Mouse (Mus musculus) lung, adult 18-20 months (tissue): Measurements from ENCODE around the gene Gon4l.

ENCODE experiments used
- DNase-seq, 2 experiments: peaks; one replicate each; pipeline ENCODE4 v3.0.0; 2022; ENCODE audit warnings: mixed read lengths in 2 of 2

The Gon4l gene

GRCm38 (mm10) chr3:88913511-88914383, 78.7 kb downstream of the Gon4l start, which contains the start of gene Msto1:
TSS of gene Msto1 (minus strand) at chr3:88913999.
- DNase-seq: peak; percentile 95 to 96

GRCm38 (mm10) chr3:88914384-88914810, 79.4 kb downstream of the Gon4l start:
- DNase-seq: no peak

GRCm38 (mm10) chr3:88918981-88919380, 84.0 kb downstream of the Gon4l start:
- no peak for DNase-seq

GRCm38 (mm10) chr3:88921411-88921810, 86.4 kb downstream of the Gon4l start:
- no peak for DNase-seq

- no peak for DNase-seq
Measured at GRCm38 (mm10) chr3:88923989-88924591, 89.1 kb downstream of the Gon4l start.

- DNase-seq: no peak
Measured at GRCm38 (mm10) chr3:88925651-88926050, 90.6 kb downstream of the Gon4l start.

GRCm38 (mm10) chr3:88929501-88929900, 94.5 kb downstream of the Gon4l start:
- DNase-seq: no peak

DNA sequence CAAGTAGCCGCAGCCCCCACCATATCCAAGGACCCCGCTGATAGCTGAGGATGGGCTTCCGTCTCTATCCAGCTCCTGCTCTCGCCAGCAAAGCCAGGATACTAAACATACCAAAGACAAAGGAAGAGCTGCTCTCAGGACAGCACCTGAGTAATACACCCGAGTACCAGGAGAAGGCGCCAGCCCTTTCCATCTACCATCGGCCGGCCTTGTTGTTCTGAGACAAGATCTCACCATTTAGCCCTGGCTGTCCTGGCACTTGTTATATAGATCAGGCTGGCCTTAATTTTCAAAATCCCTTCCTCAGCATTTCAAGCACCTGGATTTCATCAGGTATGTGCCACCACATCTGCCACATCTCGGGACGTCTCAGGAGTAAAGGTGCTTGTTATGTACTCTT, 104.0 kb downstream of the Gon4l start:
- DNase-seq: no peak

DNA sequence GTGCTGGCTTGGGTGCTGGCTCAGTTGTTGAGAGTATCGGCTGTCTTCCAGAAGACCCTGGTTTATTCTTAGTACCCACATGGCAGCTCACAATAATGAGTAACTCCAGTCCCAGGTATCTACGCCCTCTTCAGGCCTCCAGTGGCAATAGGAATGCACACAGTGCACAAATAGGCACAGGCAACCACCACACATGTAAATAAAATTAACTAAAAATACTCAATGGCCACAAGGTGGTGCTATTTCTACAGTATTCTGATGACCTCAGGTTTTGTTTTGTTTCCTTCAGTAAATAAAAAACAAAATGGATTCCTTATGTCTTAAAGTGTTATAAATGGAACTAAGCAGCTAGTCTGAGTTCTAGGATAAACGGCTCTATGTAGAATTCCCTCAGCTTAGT, 104.7 kb downstream of the Gon4l start:
- no peak for DNase-seq

DNA sequence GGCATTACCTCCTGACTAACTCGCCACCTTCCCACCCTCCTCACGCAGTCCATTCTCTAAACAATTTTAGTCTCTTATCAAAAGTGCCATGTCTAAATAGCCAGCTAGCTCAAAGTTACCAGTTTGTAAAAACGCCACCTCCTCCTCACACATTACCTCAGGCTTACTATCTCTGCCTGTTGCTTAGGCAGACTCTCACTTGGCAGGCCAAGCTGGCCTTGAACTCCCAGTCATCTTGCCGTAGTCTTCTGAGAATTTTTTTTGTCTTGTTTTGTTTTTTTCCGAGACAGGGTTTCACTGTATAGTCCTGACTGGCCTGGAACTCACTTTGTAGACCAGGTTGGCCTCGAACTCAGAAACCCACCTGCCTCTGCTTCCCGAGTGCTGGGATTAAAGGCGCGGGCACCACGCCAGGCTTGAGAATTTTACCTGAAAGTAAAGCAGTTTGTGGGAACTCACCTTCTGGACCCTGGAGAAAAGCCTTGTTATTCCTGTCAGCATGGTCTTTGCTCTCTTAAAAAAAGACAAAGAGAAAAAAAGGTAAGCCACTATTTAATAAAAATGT, 107.4 kb downstream of the Gon4l start:
- DNase-seq: no peak

DNA sequence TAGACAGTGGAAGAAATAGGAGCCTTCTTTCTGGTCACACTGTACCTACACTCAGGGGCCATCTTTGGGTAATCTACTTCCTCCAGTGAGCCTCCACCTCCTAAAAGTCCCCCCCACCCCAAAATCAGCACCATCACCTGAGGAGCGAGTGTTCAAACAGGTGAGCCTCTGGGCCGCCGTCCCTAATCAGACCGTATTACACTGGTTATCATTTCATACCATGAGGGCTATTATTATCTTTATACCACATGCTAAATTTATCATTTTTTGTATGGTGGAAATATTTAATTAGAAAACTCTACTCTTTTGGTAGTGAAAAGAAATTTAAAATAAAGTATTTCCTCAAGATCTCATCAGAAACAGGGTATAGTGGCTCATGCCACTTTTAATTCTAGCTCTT, 109.1 kb downstream of the Gon4l start:
- no peak for DNase-seq

DNA sequence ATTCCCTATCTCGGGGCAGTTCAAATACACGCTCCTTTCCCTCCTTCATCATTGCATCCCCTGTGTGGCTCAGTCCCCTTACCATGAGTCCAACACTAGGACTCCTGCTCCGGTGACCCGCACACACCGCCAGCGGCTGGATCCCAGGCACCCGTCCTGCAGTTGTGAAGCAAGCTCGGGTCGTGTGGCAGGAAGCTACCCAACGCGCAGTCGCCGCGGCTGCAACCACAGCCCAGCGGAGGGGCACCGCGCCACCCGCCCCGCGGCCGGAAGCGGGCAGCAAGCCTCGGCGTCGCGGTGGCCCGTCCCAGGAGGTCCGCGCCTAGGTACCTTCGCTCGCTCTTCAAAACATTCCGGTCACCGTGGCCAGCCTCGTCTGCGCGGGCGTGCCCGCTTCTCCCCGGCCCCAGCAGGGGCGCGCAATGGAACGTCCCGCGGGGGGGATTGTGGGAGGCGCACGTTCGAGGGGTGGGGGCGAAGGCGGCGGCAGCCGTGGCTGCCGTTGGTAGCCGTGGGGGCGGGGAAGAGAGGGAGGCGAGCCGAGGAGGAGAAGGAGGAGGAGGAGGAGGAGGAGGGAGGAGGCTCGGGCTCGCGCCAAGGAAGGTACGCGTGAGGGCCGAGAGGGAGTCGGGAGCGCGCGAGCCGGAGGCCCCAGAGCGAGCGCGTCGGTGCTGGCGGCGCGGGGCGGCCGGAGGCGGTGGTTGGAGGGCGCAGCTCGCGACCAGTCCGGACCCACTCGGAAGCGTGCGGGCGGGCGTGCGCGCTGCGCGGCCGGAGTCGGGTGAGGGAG, 115.0 kb downstream of the Gon4l start:
- peak; percentile 93 to 94 for DNase-seq

DNA sequence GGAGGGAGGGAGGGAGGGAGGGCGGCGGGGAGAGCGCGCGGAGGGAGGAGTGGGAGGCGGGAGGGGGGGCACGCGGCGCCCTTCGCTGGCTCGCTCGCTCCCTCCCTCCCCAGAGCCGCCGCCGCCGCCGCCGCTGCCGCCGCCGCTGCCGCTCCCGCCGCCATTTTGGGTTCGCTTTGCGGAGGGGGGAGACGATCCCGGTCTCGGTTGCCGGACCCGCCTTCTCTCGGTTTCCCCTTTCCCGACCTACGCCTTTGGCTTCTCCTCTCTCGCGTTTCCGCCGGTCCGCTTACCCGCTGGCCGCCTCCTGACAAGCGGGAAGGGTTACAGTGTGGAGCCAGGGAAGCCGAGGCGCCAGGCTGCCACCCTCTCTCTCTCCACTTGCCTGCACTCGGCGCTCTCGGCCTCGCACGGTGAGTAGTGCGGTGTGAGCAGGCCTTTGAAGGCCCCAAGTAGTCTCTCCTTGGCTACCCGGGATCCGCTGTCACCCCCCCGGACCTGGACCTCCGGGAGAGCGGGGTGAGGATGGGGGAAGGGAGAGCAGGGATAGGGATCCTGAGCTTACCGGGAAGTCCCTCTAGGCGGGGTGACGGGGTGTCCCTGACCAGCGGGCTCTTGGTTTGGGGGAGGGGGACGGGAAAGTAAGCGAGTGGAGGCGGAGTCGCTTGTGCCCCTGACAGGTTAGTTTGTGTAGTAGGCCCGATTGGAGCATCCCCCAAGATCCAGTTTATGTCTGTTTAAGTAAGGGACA, 115.7 kb downstream of the Gon4l start, which contains the start of the genes Ash1l and Dap3:
Gene Ash1l, plus strand, starts transcription at position 47 of the 751 bp plus-strand sequence.
Gene Dap3, minus strand, starts transcription at position 606 of the 751 bp plus-strand sequence.
- peak; percentile 74 to 81 for DNase-seq

DNA sequence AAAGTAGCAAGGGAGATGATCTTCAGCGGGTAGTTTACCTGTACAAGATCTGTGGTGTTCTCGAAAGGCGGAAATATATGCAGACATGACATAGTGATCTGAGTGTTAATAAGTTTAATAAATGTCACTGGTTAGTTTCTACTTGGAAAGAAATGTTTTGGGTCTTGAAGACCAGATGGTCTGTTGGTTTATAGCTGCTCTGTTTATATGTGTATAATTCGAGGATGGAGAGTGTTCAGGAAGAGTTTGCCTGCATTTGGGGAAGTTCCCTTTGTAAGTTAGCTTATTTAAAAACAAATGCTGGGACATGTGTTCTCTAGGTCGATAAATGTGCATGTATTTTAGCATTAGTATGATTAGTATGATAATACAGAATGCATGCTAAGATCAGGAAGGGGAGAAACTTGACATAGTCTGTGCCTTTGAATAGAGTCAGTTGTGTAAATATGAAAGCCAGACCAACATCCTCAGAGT, 116.3 kb downstream of the Gon4l start:
- DNase-seq: no peak

- DNase-seq: no peak
Measured at GRCm38 (mm10) chr3:88953246-88953645, 118.2 kb downstream of the Gon4l start.

- DNase-seq: no peak
Measured at GRCm38 (mm10) chr3:88953736-88954135, 118.7 kb downstream of the Gon4l start.
